Mouse (Mus musculus) right cerebral cortex, postnatal 10 days (tissue): ENCODE measurements around the gene Mis12.

Experiments
- DNase-seq, 2 experiments: peaks; one replicate each; pipeline ENCODE4 v3.0.0; 2021; ENCODE audit warnings: low spot score in 2 of 2

Gene Mis12

GRCm38 (mm10) chr11:71019201-71020068 is at the start of gene Mis12, which contains the start of gene Derl2:
TSS of gene Mis12 (plus strand) at chr11:71019611.
TSS of gene Derl2 (minus strand) at chr11:71019841.
- DNase-seq = peak; percentile 99 to 100

GRCm38 (mm10) chr11:70969821-70970559 is 49.4 kb upstream of the Mis12 start, which contains the start of the genes Nup88 and Rpain:
TSS of gene Nup88 (minus strand) at chr11:70969973.
TSS of gene Rpain (plus strand) at chr11:70970213.
- peak; percentile 96 to 97 for DNase-seq

- no peak for DNase-seq
These were observed 48.6 kb upstream of the Mis12 start for GRCm38 (mm10) chr11:70970560-70971540.

GRCm38 (mm10) chr11:70972586-70972985 is 46.8 kb upstream of the Mis12 start:
- DNase-seq = no peak

GRCm38 (mm10) chr11:70973947-70974346 is 45.5 kb upstream of the Mis12 start:
- DNase-seq = no peak

- no peak for DNase-seq
These were observed 44.2 kb upstream of the Mis12 start for GRCm38 (mm10) chr11:70975193-70975592.

- DNase-seq = no peak
These were observed 42.1 kb upstream of the Mis12 start for GRCm38 (mm10) chr11:70977293-70977692.

- DNase-seq = no peak
These were observed 39.2 kb upstream of the Mis12 start for GRCm38 (mm10) chr11:70980232-70980631.

GRCm38 (mm10) chr11:70980751-70981510 is 38.5 kb upstream of the Mis12 start:
- DNase-seq = no peak

- no peak for DNase-seq
These were observed 37.4 kb upstream of the Mis12 start for GRCm38 (mm10) chr11:70982030-70982429.

- DNase-seq = peak; percentile 94 to 95
These were observed 36.7 kb upstream of the Mis12 start, which contains the start of gene C1qbp for GRCm38 (mm10) chr11:70982557-70983228. TSS of gene C1qbp (minus strand) at chr11:70983026.

GRCm38 (mm10) chr11:71001167-71001566 is 18.2 kb upstream of the Mis12 start:
- no peak for DNase-seq

- DNase-seq = peak in 1 of 2 experiments; percentile 70
These were observed 15.6 kb upstream of the Mis12 start for GRCm38 (mm10) chr11:71003611-71004315.

GRCm38 (mm10) chr11:71004316-71004773 is 15.1 kb upstream of the Mis12 start, which contains the start of gene Dhx33:
TSS of gene Dhx33 (minus strand) at chr11:71004437.
- DNase-seq = peak; percentile 99

- DNase-seq = no peak
These were observed 14.4 kb upstream of the Mis12 start for GRCm38 (mm10) chr11:71005046-71005445.

- DNase-seq = no peak
These were observed 12.4 kb upstream of the Mis12 start for GRCm38 (mm10) chr11:71007026-71007425.

- no peak for DNase-seq
These were observed 11.6 kb upstream of the Mis12 start for GRCm38 (mm10) chr11:71007831-71008230.

GRCm38 (mm10) chr11:71008321-71008720 is 11.1 kb upstream of the Mis12 start:
- no peak for DNase-seq

- DNase-seq = no peak
These were observed 6.7 kb upstream of the Mis12 start for GRCm38 (mm10) chr11:71012743-71013142.
